Comparison of ENCODE assay signal across 8 mouse cellular contexts in the genomic region with DNA sequence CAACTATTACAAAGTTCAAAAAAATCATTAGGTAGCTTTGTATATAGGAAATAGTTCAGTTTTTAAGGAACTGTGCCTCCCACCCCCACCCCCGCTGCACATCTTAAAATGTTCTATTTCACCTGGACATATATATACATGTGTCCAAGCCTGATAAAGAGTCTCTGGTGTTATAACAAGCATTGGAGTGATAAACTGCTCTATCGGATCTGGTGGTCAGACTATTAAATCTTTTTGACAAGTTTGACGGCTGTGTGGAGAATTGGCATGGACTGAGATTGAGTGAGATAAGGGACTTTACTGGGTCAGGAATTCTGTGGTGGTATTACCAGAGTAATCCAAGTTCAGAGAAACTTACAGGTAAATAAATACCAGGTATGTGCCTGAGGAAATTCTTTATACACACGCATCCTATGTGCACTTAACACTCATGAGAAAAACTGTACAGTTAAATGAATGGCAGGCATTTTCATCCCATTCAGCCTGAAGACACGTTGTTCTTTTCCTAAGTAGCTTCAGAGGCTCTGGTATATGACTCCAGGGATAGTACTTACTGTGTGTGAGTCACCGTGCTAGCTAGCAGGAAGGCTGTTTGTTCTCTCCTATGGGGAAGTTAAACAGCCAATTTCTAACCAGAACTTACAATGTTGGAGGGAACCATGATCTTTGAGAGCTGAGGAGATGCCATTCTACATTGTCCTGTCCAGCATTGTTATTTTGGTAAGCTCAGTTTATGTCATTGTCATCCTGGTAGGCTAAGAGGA. TPM values are rescaled to one million over a fixed set of nuclear protein-coding genes. Genes with fewer than 3 reads are reported as not detected.
DNase-seq lines count a peak whose midpoint lies in the region; ATAC-seq and TF ChIP-seq lines count a peak whose summit lies in the region.

No protein-coding gene starts in this region.

- ATAC-seq in hindbrain, embryonic 15.5 days (ENCODE audit: low FRiP score, low read depth): no peak
- no peak for ATAC-seq in midbrain, embryonic 13.5 days
- no peak for ATAC-seq in erythroid progenitor cell, adult 5-6 weeks (replicated peaks; ENCODE audit: low FRiP score, poor library complexity, severe bottlenecking)
- no peak for ATAC-seq in CD4-positive, CD25-positive, alpha-beta regulatory T cell, adult 4 months

- H3K9me3 ChIP-seq in hindbrain, embryonic 15.5 days: no peaks in the 10 kb centered on the region
- no peaks in the 10 kb centered on the region for H3K9me3 ChIP-seq in midbrain, embryonic 13.5 days

- no peaks in the 10 kb centered on the region for H3K36me3 ChIP-seq in kidney, adult 2 months (ENCODE audit: control insufficient read depth, insufficient read depth, low read length)
- H3K36me3 ChIP-seq in hindbrain, embryonic 15.5 days: no peaks in the 10 kb centered on the region
- H3K36me3 ChIP-seq in midbrain, embryonic 13.5 days: no peaks in the 10 kb centered on the region

- H3K4me2 ChIP-seq in hindbrain, embryonic 15.5 days: peak overlapping the region; percentile 71
- peak overlapping the region; percentile 68 for H3K4me2 ChIP-seq in midbrain, embryonic 13.5 days (replicated peaks)

- peak overlapping the region; percentile 91 for H3K9ac ChIP-seq in hindbrain, embryonic 15.5 days
- H3K9ac ChIP-seq in midbrain, embryonic 13.5 days (replicated peaks): peak overlapping the region; percentile 95

- no peak for TF ChIP-seq POLR2A in kidney, adult 2 months (IDR thresholded peaks at IDR 0.05; ENCODE audit: low read depth, low read length)

- no peaks in the 10 kb centered on the region for H3K27me3 ChIP-seq in kidney, adult 2 months (replicated peaks; ENCODE audit: control insufficient read depth, insufficient read depth, low read length)
- no peaks in the 10 kb centered on the region for H3K27me3 ChIP-seq in hindbrain, embryonic 15.5 days
- no peaks in the 10 kb centered on the region for H3K27me3 ChIP-seq in midbrain, embryonic 13.5 days

- 14% methylated on average over 6 of the region's 6 CpGs for WGBS in kidney, adult 2 months
- WGBS in hindbrain, embryonic 15.5 days: 59% methylated on average over 6 of the region's 6 CpGs
- 71% methylated on average over 6 of the region's 6 CpGs for WGBS in midbrain, embryonic 13.5 days

- peak overlapping the region; percentile 75; the same call in 1 of the 2 replicates for H3K4me3 ChIP-seq in kidney, adult 2 months (ENCODE audit: insufficient read depth, low read depth, low read length)
- peak overlapping the region; percentile 99 for H3K4me3 ChIP-seq in hindbrain, embryonic 15.5 days
- peak overlapping the region; percentile 99 for H3K4me3 ChIP-seq in midbrain, embryonic 13.5 days (replicated peaks)

- DNase-seq in kidney, adult 2 months: no peak
- DNase-seq in kidney, postnatal 25 days: no peak
- DNase-seq in adipocyte (ENCODE audit: low spot score): peak; percentile 42
- no peak for DNase-seq in ovary, postnatal 14 days (ENCODE audit: low spot score)

- H3K27ac ChIP-seq in kidney, adult 2 months (ENCODE audit: insufficient read depth, low read depth, low read length): no peak overlapping the region
- H3K27ac ChIP-seq in hindbrain, embryonic 15.5 days (replicated peaks): no peak overlapping the region
- no peak overlapping the region for H3K27ac ChIP-seq in midbrain, embryonic 13.5 days

- no peak for TF ChIP-seq CTCF in kidney, adult 2 months (conservative IDR thresholded peaks at IDR 0.05; ENCODE audit: insufficient read depth, insufficient read length, low read depth, low read length)

- peaks cover 11% of the 10 kb centered on the region for H3K4me1 ChIP-seq in kidney, adult 2 months (ENCODE audit: control insufficient read depth, insufficient read depth, low read length)
- peaks cover 28% of the 10 kb centered on the region for H3K4me1 ChIP-seq in hindbrain, embryonic 15.5 days (replicated peaks)
- peaks cover 20% of the 10 kb centered on the region for H3K4me1 ChIP-seq in midbrain, embryonic 13.5 days (replicated peaks)

RNA-seq across cellular contexts. Expression of gene Tomm70a, which starts 1.4 kb away (rescaled TPM):
- 10.6 and 12.5 TPM in 2 replicates for polyA plus RNA-seq in kidney, adult 2 months (2012; rRNA removed)
- polyA plus RNA-seq in hindbrain, embryonic 15.5 days (2015; fragmentation: Nextera tagmentation; extraction: Ambion mirVana): 63.9 and 65.2 TPM in 2 replicates
- 52.4 and 54.4 TPM in 2 replicates for polyA plus RNA-seq in midbrain, embryonic 13.5 days (2015; fragmentation: Nextera tagmentation; extraction: Ambion mirVana)
- 16.8 and 21.3 TPM in 2 replicates for total RNA-seq in erythroid progenitor cell, adult 5-6 weeks (2015; ENCODE audit: low replicate concordance)
- total RNA-seq in erythroid progenitor cell, adult 5-6 weeks (2017; ENCODE audit: low replicate concordance): 11.4 and 18.1 TPM in 2 replicates
- polyA plus RNA-seq in CD4-positive, CD25-positive, alpha-beta regulatory T cell, adult 4 months (2017; shearing (Covaris generic)): 10 to 100 TPM in 1 of 2 experiments, 1 to 10 TPM in 1; 8.8 to 12.1 TPM

RNA-seq across cellular contexts. Expression of gene Nit2, which starts 44.3 kb away (rescaled TPM):
- polyA plus RNA-seq in kidney, adult 2 months (2012; rRNA removed): 75.3 and 83.7 TPM in 2 replicates
- polyA plus RNA-seq in hindbrain, embryonic 15.5 days (2015; fragmentation: Nextera tagmentation; extraction: Ambion mirVana): 46.9 and 49.8 TPM in 2 replicates
- 41.3 and 41.6 TPM in 2 replicates for polyA plus RNA-seq in midbrain, embryonic 13.5 days (2015; fragmentation: Nextera tagmentation; extraction: Ambion mirVana)
- 10.8 and 14.7 TPM in 2 replicates for total RNA-seq in erythroid progenitor cell, adult 5-6 weeks (2015; ENCODE audit: low replicate concordance)
- total RNA-seq in erythroid progenitor cell, adult 5-6 weeks (2017; ENCODE audit: low replicate concordance): 0.39 TPM in 1 of 2 replicates, not detected in the other
- polyA plus RNA-seq in CD4-positive, CD25-positive, alpha-beta regulatory T cell, adult 4 months (2017; shearing (Covaris generic)): 10 to 100 TPM; 41.0 to 42.3 TPM

RNA-seq across cellular contexts. Expression of gene Tmem45a2, which starts 51.7 kb away (rescaled TPM):
- polyA plus RNA-seq in kidney, adult 2 months (2012; rRNA removed): not detected in 2 replicates
- 0.09 and 0.28 TPM in 2 replicates for polyA plus RNA-seq in hindbrain, embryonic 15.5 days (2015; fragmentation: Nextera tagmentation; extraction: Ambion mirVana)
- polyA plus RNA-seq in midbrain, embryonic 13.5 days (2015; fragmentation: Nextera tagmentation; extraction: Ambion mirVana): not detected in 2 replicates
- total RNA-seq in erythroid progenitor cell, adult 5-6 weeks (2015; ENCODE audit: low replicate concordance): not detected in 2 replicates
- total RNA-seq in erythroid progenitor cell, adult 5-6 weeks (2017; ENCODE audit: low replicate concordance): not detected in 2 replicates
- polyA plus RNA-seq in CD4-positive, CD25-positive, alpha-beta regulatory T cell, adult 4 months (2017; shearing (Covaris generic)): not detected
